Comparison of ENCODE assay signal across 17 mouse cellular contexts in genomic region chr6:115501131-115501530, GRCm38 (mm10). TPM values are rescaled to one million over a fixed set of nuclear protein-coding genes. Genes with fewer than 3 reads are reported as not detected.
A peak's percentile ranks its signal among the peaks of the same experiment; 100 is the strongest.
DNase-seq lines count a peak whose midpoint lies in the region; ATAC-seq and TF ChIP-seq lines count a peak whose summit lies in the region.
"Had no signal": no experiment of that assay in that cellular context is flagged by ENCODE, and none has a peak within 500 bp of the region (broad histone marks: within the 10 kb centered on the region; RNA-seq: fewer than 3 reads in every experiment).

No protein-coding gene starts in this region.

- no peak for DNase-seq in hindbrain, embryonic 10.5 days (ENCODE audit: low spot score)
- DNase-seq in hindbrain, embryonic 14.5 days (ENCODE audit: low spot score) = no peak
- peak; percentile 72 for DNase-seq in 416B (ENCODE audit: low read depth)
- DNase-seq in adrenal gland, postnatal 10 days = peak; percentile 78
- peak; percentile 31 to 41 for DNase-seq in heart, postnatal 14 days
- DNase-seq in kidney, postnatal 10 days = no peak
- no peak for DNase-seq in frontal cortex, postnatal 14 days (ENCODE audit: low spot score in 2 of 2)
- no peak for DNase-seq in forebrain, postnatal 0 days
- DNase-seq: cerebellum, adult 9-11 months; gastrocnemius, postnatal 14 days; liver; lung, postnatal 14 days had no signal

- intact Hi-C loops in heart, postnatal 14 days (cut with DNase I) = no loop called here

- H3K9me3 ChIP-seq in hindbrain, embryonic 10.5 days = no peaks in the 10 kb centered on the region
- H3K9me3 ChIP-seq in hindbrain, embryonic 14.5 days (ENCODE audit: control insufficient read depth, low read length) = no peaks in the 10 kb centered on the region
- H3K9me3 ChIP-seq in forebrain, postnatal 0 days (ENCODE audit: low read length) = no peaks in the 10 kb centered on the region
- H3K9me3 ChIP-seq: embryonic facial prominence, embryonic 13.5 days; forebrain, embryonic 13.5 days had no signal

- H3K4me3 ChIP-seq in hindbrain, embryonic 10.5 days = no peak overlapping the region
- H3K4me3 ChIP-seq in hindbrain, embryonic 14.5 days (replicated peaks; ENCODE audit: low read length) = no peak overlapping the region
- no peak overlapping the region for H3K4me3 ChIP-seq in forebrain, postnatal 0 days (ENCODE audit: low read depth, low read length)
- H3K4me3 ChIP-seq: embryonic facial prominence, embryonic 13.5 days; forebrain, embryonic 13.5 days; left cerebral cortex, adult 2 months had no signal

- H3K27ac ChIP-seq in hindbrain, embryonic 10.5 days = 0 out of 2 replicates have a peak overlapping the region, but pooled peaks have one; percentile 23
- no peak overlapping the region for H3K27ac ChIP-seq in hindbrain, embryonic 14.5 days
- H3K27ac ChIP-seq in forebrain, postnatal 0 days (ENCODE audit: low read depth, low read length) = no peak overlapping the region
- H3K27ac ChIP-seq: embryonic facial prominence, embryonic 13.5 days; forebrain, embryonic 13.5 days; left cerebral cortex, adult 2 months had no signal

- 73% methylated on average over 3 of the region's 3 CpGs for WGBS in hindbrain, embryonic 10.5 days
- 84% methylated on average over 3 of the region's 3 CpGs for WGBS in hindbrain, embryonic 14.5 days
- WGBS in forebrain, postnatal 0 days = 86% methylated on average over 3 of the region's 3 CpGs

- H3K4me2 ChIP-seq in hindbrain, embryonic 14.5 days (replicated peaks) = no peak overlapping the region
- H3K4me2 ChIP-seq in forebrain, postnatal 0 days (ENCODE audit: low read depth) = no peak overlapping the region
- H3K4me2 ChIP-seq: embryonic facial prominence, embryonic 13.5 days; forebrain, embryonic 13.5 days had no signal

- H3K36me3 ChIP-seq in hindbrain, embryonic 10.5 days = no peaks in the 10 kb centered on the region
- no peaks in the 10 kb centered on the region for H3K36me3 ChIP-seq in hindbrain, embryonic 14.5 days (replicated peaks; ENCODE audit: control insufficient read depth, insufficient read depth)
- H3K36me3 ChIP-seq in forebrain, postnatal 0 days (ENCODE audit: insufficient read depth) = no peaks in the 10 kb centered on the region
- H3K36me3 ChIP-seq: embryonic facial prominence, embryonic 13.5 days had no signal

- no peaks in the 10 kb centered on the region for H3K27me3 ChIP-seq in hindbrain, embryonic 10.5 days (ENCODE audit: insufficient read depth, poor library complexity, severe bottlenecking)
- no peaks in the 10 kb centered on the region for H3K27me3 ChIP-seq in hindbrain, embryonic 14.5 days (ENCODE audit: control insufficient read depth, insufficient read depth, low read length)
- no peaks in the 10 kb centered on the region for H3K27me3 ChIP-seq in forebrain, postnatal 0 days (ENCODE audit: insufficient read depth, low read length)
- H3K27me3 ChIP-seq: embryonic facial prominence, embryonic 13.5 days; forebrain, embryonic 13.5 days; Patski had no signal

- ATAC-seq in hindbrain, embryonic 14.5 days (ENCODE audit: low FRiP score) = no peak
- ATAC-seq in forebrain, postnatal 0 days = no peak
- ATAC-seq: forebrain, embryonic 13.5 days; hindbrain, embryonic 16.5 days; Patski had no signal

- H3K4me1 ChIP-seq in hindbrain, embryonic 10.5 days (replicated peaks) = peaks cover 12% of the 10 kb centered on the region
- H3K4me1 ChIP-seq in hindbrain, embryonic 14.5 days (replicated peaks; ENCODE audit: control insufficient read depth, insufficient read depth, low read length) = no peaks in the 10 kb centered on the region
- no peaks in the 10 kb centered on the region for H3K4me1 ChIP-seq in forebrain, postnatal 0 days (ENCODE audit: insufficient read depth)
- H3K4me1 ChIP-seq: embryonic facial prominence, embryonic 13.5 days; forebrain, embryonic 13.5 days had no signal

- no peak for TF ChIP-seq CTCF in forebrain, postnatal 0 days (IDR thresholded peaks at IDR 0.05; ENCODE audit: low read depth)

- H3K9ac ChIP-seq in hindbrain, embryonic 14.5 days = no peak overlapping the region
- H3K9ac ChIP-seq in forebrain, postnatal 0 days = no peak overlapping the region
- H3K9ac ChIP-seq: embryonic facial prominence, embryonic 13.5 days; forebrain, embryonic 13.5 days had no signal

RNA-seq across cellular contexts. Expression of gene Tsen2, which starts 43.3 kb away (rescaled TPM):
- polyA plus RNA-seq in hindbrain, embryonic 10.5 days (2016; fragmentation: Nextera tagmentation; extraction: Ambion mirVana) = 32.7 and 34.6 TPM in 2 replicates
- 31.9 and 34.5 TPM in 2 replicates for polyA plus RNA-seq in hindbrain, embryonic 14.5 days (2014; fragmentation: Nextera tagmentation; extraction: Ambion mirVana)
- total RNA-seq in adrenal gland, postnatal 10 days (2021) = 10 to 100 TPM in 1 of 2 experiments, 1 to 10 TPM in 1; 8.8 to 15.7 TPM
- total RNA-seq in heart, postnatal 14 days (2021) = 1 to 10 TPM; 7.0 to 7.5 TPM
- total RNA-seq in forebrain, postnatal 0 days (2014; rRNA removed) = 31.5 and 33.7 TPM in 2 replicates
- polyA plus RNA-seq in forebrain, postnatal 0 days (2015; fragmentation: Nextera tagmentation; extraction: Ambion mirVana) = 34.4 and 35.6 TPM in 2 replicates

Comparison
In these comparisons a context has a peak if more than half of its experiments do, and no peak if none do; other contexts are left out.
1. DNase-seq: peak in 416B (single experiment), adrenal gland, postnatal 10 days (single experiment) and heart, postnatal 14 days (2 of 2); none in hindbrain, embryonic 10.5 days (single experiment), hindbrain, embryonic 14.5 days (single experiment), kidney, postnatal 10 days (single experiment), frontal cortex, postnatal 14 days (0 of 2) and forebrain, postnatal 0 days (single experiment).